Mouse (Mus musculus) CH12.LX (cell line): Measurements from ENCODE around the gene Dcdc2b. TPM values are rescaled to one million over a fixed set of nuclear protein-coding genes. Genes with fewer than 3 reads are reported as not detected.

Experiments used
- DNase-seq: peaks from one replicate; pipeline ENCODE4 v3.0.0-alpha.2; 2013; ENCODE audit errors: extremely low read depth
- H3K27ac ChIP-seq: 2 replicates; pipeline ENCODE4 v1.5.1; 2012; ENCODE audit warnings: low read depth, mild to moderate bottlenecking, control low read depth, moderate library complexity; ENCODE audit not compliant: insufficient read depth
- H3K27me3 ChIP-seq: replicated peaks from 2 replicates; pipeline ENCODE3; 2012; ENCODE audit warnings: inconsistent platforms
- H3K36me3 ChIP-seq, 2 experiments: replicated peaks in 1 of 2; 2 replicates each; pipeline versions ENCODE3 to v1.6.1; 2012; ENCODE audit warnings: inconsistent platforms in 1 of 2, low read length in 1 of 2, mild to moderate bottlenecking in 1 of 2, mixed read lengths in 1 of 2, moderate library complexity in 1 of 2; ENCODE audit not compliant: control insufficient read depth in 1 of 2, insufficient read depth in 1 of 2
- H3K4me1 ChIP-seq, 2 experiments: 2 replicates each; pipeline ENCODE4 v1.6.1; 2012; ENCODE audit warnings: inconsistent platforms in 1 of 2, moderate library complexity in 1 of 2; ENCODE audit not compliant: insufficient read depth in 2 of 2, control insufficient read depth in 1 of 2
- H3K4me2 ChIP-seq: 2 replicates; pipeline ENCODE4 v1.6.1; 2012; ENCODE audit warnings: low read depth, mild to moderate bottlenecking, control low read depth; ENCODE audit not compliant: poor library complexity, insufficient read depth, severe bottlenecking
- H3K4me3 ChIP-seq, 3 experiments: fragments of 150-350 bp in 1 of 3; sonication (generic) in 1 of 3; replicated peaks in 1 of 3; 2 replicates each; pipeline versions ENCODE3 to v1.5.1; 2011 to 2012; ENCODE audit warnings: low read depth in 2 of 3, low read length in 2 of 3, mild to moderate bottlenecking in 2 of 3, moderate library complexity in 2 of 3, control low read depth in 1 of 3, improper control_type of control experiment in 1 of 3, inconsistent platforms in 1 of 3, mixed read lengths in 1 of 3; ENCODE audit not compliant: poor library complexity in 1 of 3
- H3K79me2 ChIP-seq: replicated peaks from 2 replicates; pipeline ENCODE4 v1.6.1; 2012; ENCODE audit warnings: mild to moderate bottlenecking, moderate library complexity; ENCODE audit not compliant: control insufficient read depth, poor library complexity, insufficient read depth, severe bottlenecking; ENCODE audit errors: extremely low read depth
- H3K9ac ChIP-seq: 2 replicates; pipeline ENCODE4 v1.6.1; 2012; ENCODE audit warnings: low read depth, mild to moderate bottlenecking, control low read depth, moderate library complexity; ENCODE audit not compliant: insufficient read depth
- H3K9me3 ChIP-seq: replicated peaks from 2 replicates; pipeline ENCODE3; 2012; ENCODE audit warnings: low read length, inconsistent platforms, mixed read lengths
- BHLHE40 ChIP-seq: IDR thresholded peaks from 2 replicates; pipeline ENCODE4 v1.6.1; 2011; ENCODE audit warnings: mild to moderate bottlenecking, low read depth, low read length, improper control_type of control experiment
- CHD1 ChIP-seq: IDR thresholded peaks from 2 replicates; pipeline ENCODE4 v1.6.1; 2012; ENCODE audit warnings: low read depth, low read length, improper control_type of control experiment, inconsistent platforms
- CHD2 ChIP-seq: IDR thresholded peaks from 2 replicates; pipeline ENCODE4 v1.6.1; 2011; ENCODE audit warnings: low read length, improper control_type of control experiment
- CTCF ChIP-seq, 2 experiments: IDR thresholded peaks in 1 of 2; conservative IDR thresholded peaks in 1 of 2; 2 replicates each; pipeline ENCODE4 v1.5.1; 2011 to 2012; ENCODE audit warnings: low read depth in 2 of 2, low read length in 2 of 2, improper control_type of control experiment in 1 of 2, inconsistent platforms in 1 of 2, mild to moderate bottlenecking in 1 of 2, moderate library complexity in 1 of 2
- ELF1 ChIP-seq: IDR thresholded peaks from 2 replicates; pipeline ENCODE4 v1.6.1; 2014; ENCODE audit warnings: low read depth, mild to moderate bottlenecking, inconsistent platforms, low read length, improper control_type of control experiment
- EP300 ChIP-seq: IDR thresholded peaks from 2 replicates; pipeline ENCODE4 v1.6.1; 2011; ENCODE audit warnings: low read length, improper control_type of control experiment
- ETS1 ChIP-seq: conservative IDR thresholded peaks from 2 replicates; pipeline ENCODE4 v1.6.1; 2012; ENCODE audit warnings: low read depth, mild to moderate bottlenecking, inconsistent platforms, low read length, improper control_type of control experiment, moderate library complexity
- HCFC1 ChIP-seq: IDR thresholded peaks from 2 replicates; pipeline ENCODE4 v1.6.1; 2012; ENCODE audit warnings: low read depth, mild to moderate bottlenecking, inconsistent platforms, low read length, improper control_type of control experiment
- IRF4 ChIP-seq: IDR thresholded peaks from 2 replicates; pipeline ENCODE4 v1.6.1; 2014; ENCODE audit warnings: low read depth, mild to moderate bottlenecking, inconsistent platforms, low read length, improper control_type of control experiment
- JUN ChIP-seq: IDR thresholded peaks from 2 replicates; pipeline ENCODE4 v1.6.1; 2011; ENCODE audit warnings: low read depth, mild to moderate bottlenecking, low read length, improper control_type of control experiment, moderate library complexity; ENCODE audit not compliant: insufficient read depth
- JUND ChIP-seq: conservative IDR thresholded peaks from 2 replicates; pipeline ENCODE4 v1.6.1; 2011; ENCODE audit warnings: low read depth, low read length, improper control_type of control experiment
- MAFK ChIP-seq: IDR thresholded peaks from 2 replicates; pipeline ENCODE4 v1.6.1; 2011; ENCODE audit warnings: low read length, improper control_type of control experiment; ENCODE audit not compliant: insufficient replicate concordance
- MAX ChIP-seq: IDR thresholded peaks from 2 replicates; pipeline ENCODE4 v1.6.1; 2011; ENCODE audit warnings: low read length, improper control_type of control experiment
- MAZ ChIP-seq: IDR thresholded peaks from 2 replicates; pipeline ENCODE4 v1.6.1; 2012; ENCODE audit warnings: low read depth, mild to moderate bottlenecking, inconsistent platforms, low read length, improper control_type of control experiment, moderate library complexity
- MYC ChIP-seq: IDR thresholded peaks from 2 replicates; pipeline ENCODE4 v1.6.1; 2011; ENCODE audit warnings: low read depth, mild to moderate bottlenecking, improper control_type of control experiment, low read length
- NELFE ChIP-seq: IDR thresholded peaks from 2 replicates; pipeline ENCODE4 v1.6.1; 2011; ENCODE audit warnings: low read depth, low read length, improper control_type of control experiment
- NRF1 ChIP-seq: IDR thresholded peaks from 2 replicates; pipeline ENCODE4 v1.6.1; 2014; ENCODE audit warnings: low read depth, mild to moderate bottlenecking, inconsistent platforms, low read length, improper control_type of control experiment, moderate library complexity
- PAX5 ChIP-seq: IDR thresholded peaks from 2 replicates; pipeline ENCODE4 v1.6.1; 2012; ENCODE audit warnings: low read length, inconsistent platforms, mixed read lengths
- RAD21 ChIP-seq: IDR thresholded peaks from 2 replicates; pipeline ENCODE4 v1.6.1; 2011; ENCODE audit warnings: low read depth, mild to moderate bottlenecking, low read length, improper control_type of control experiment, moderate library complexity
- SIN3A ChIP-seq: IDR thresholded peaks from 2 replicates; pipeline ENCODE4 v1.6.1; 2012; ENCODE audit warnings: low read length, improper control_type of control experiment, inconsistent platforms
- SMC3 ChIP-seq: IDR thresholded peaks from 2 replicates; pipeline ENCODE4 v1.6.1; 2011; ENCODE audit warnings: low read depth, low read length, improper control_type of control experiment
- TCF12 ChIP-seq: IDR thresholded peaks from 2 replicates; pipeline ENCODE4 v1.6.1; 2014; ENCODE audit warnings: low read depth, mild to moderate bottlenecking, inconsistent platforms, low read length, improper control_type of control experiment
- UBTF ChIP-seq: IDR thresholded peaks from 2 replicates; pipeline ENCODE4 v1.6.1; 2012; ENCODE audit warnings: low read depth, mild to moderate bottlenecking, inconsistent platforms, low read length, improper control_type of control experiment, moderate library complexity
- USF2 ChIP-seq: conservative IDR thresholded peaks from 2 replicates; pipeline ENCODE4 v1.6.1; 2011; ENCODE audit warnings: low read depth, low read length, improper control_type of control experiment
- ZC3H11A ChIP-seq: IDR thresholded peaks from 2 replicates; pipeline ENCODE4 v1.6.1; 2012; ENCODE audit warnings: low read depth, mild to moderate bottlenecking, inconsistent platforms, low read length, improper control_type of control experiment
- ZKSCAN1 ChIP-seq: IDR thresholded peaks from 2 replicates; pipeline ENCODE4 v1.6.1; 2012; ENCODE audit warnings: low read depth, inconsistent platforms, low read length, improper control_type of control experiment, borderline replicate concordance
- ZMIZ1 ChIP-seq: IDR thresholded peaks from 2 replicates; pipeline ENCODE4 v1.6.1; 2012; ENCODE audit warnings: low read depth, mild to moderate bottlenecking, inconsistent platforms, low read length, improper control_type of control experiment
- ZNF384 ChIP-seq: IDR thresholded peaks from 2 replicates; pipeline ENCODE4 v1.6.1; 2012; ENCODE audit warnings: low read depth, low read length, improper control_type of control experiment, inconsistent platforms
- dilution Hi-C: fragments of 300-500 bp; cut with MboI; formaldehyde crosslinking; loops from 2 replicates; pipeline ENCODE4 v1.14.3; 2020; ENCODE audit warnings: low sequenced_read_pairs; ENCODE audit not compliant: extremely low pct_unique_long_range_greater_than_20kb, extremely low pct_ligation_motif_present
- in situ Hi-C: fragments of 300-500 bp; cut with MboI; formaldehyde crosslinking; loops from 3 replicates; pipeline ENCODE4 v1.14.3; 2019; ENCODE audit warnings: low sequenced_read_pairs, low pct_ligation_motif_present, low pct_unique_long_range_greater_than_20kb, mixed read lengths
- polyA plus RNA-seq: library from polyadenylated mRNA; unstranded; fragments of >175 nt; gene quantifications from 2 replicates; pipeline ENCODE4 v1.2.1, GENCODE M21; 2012; ENCODE audit warnings: low read depth; ENCODE audit not compliant: insufficient read length
- total RNA-seq, 2 experiments: library from RNA; depleted of rRNA; stranded (reverse); fragments of 300-350 nt in 1 of 2; fragments of >200 nt in 1 of 2; gene quantifications; 2 replicates each; pipeline ENCODE4 v1.2.3; 2012 to 2014

Gene Dcdc2b
- total and polyA plus RNA-seq, 3 experiments = 0.66 to 1.6 TPM; not detected in 1

GRCm38 (mm10) chr4:129608426-129609025 lies 5.5 kb downstream of the Dcdc2b start:
- H3K27ac ChIP-seq = peak overlapping the region; percentile 33; the same call in 1 of the 2 replicates
- H3K4me2 ChIP-seq = no peak overlapping the region
- H3K9me3 ChIP-seq = no peaks in the 10 kb centered on the region
- H3K27me3 ChIP-seq = no peaks in the 10 kb centered on the region
- H3K4me3 ChIP-seq = peak overlapping the region in 1 of 3 experiments; percentile 19
- dilution Hi-C loops (no loop called here), in situ Hi-C loops (loop anchor here (5.0 to 25.0 kb wide), 2 partner anchors 56 to 246 kb away; no protein-coding TSS in a partner anchor)
- H3K79me2 ChIP-seq = no peaks in the 10 kb centered on the region
- TF ChIP-seq MYC (peak; percentile 37; the same call in 1 of the 2 replicates), USF2 (0 out of 2 replicates have a peak, but pooled peaks have one; percentile 3), ELF1 (peak; percentile 74), BHLHE40 (no peak), NRF1 (peak; percentile 60; the same call in 1 of the 2 replicates), CTCF (conservative IDR thresholded peaks at IDR 0.05 in 1 of 2, IDR thresholded peaks at IDR 0.05 in 1 of 2; ENCODE audit: low read depth in 2 of 2, low read length in 2 of 2) (peak; percentile 81 to 95), SMC3 (peak; percentile 94), RAD21 (peak; percentile 93), TCF12 (0 out of 2 replicates have a peak, but pooled peaks have one; percentile 13), ZC3H11A (peak; percentile 81), CHD2 (no peak), IRF4 (peak; percentile 45; the same call in 1 of the 2 replicates), UBTF (no peak)
- peak overlapping the region; percentile 1; the same call in 1 of the 2 replicates for H3K9ac ChIP-seq
- H3K4me1 ChIP-seq = peaks cover 6 to 49% of the 10 kb centered on the region in 2 experiments
- DNase-seq = peak; percentile 95
- H3K36me3 ChIP-seq = peaks cover 45 to 81% of the 10 kb centered on the region in 2 experiments

GRCm38 (mm10) chr4:129600233-129601158 lies 13.6 kb downstream of the Dcdc2b start, which contains the start of the genes Eif3i and Tmem234:
TSS of gene Eif3i (minus strand) at chr4:129600648.
TSS of gene Tmem234 (plus strand) at chr4:129600668.
- Histone ChIP-seq H3K4me2 (peak within 1 kb of the TSS; percentile 89), H3K27ac (no peak within 1 kb of the TSS; the same call in 1 of the 2 replicates), H3K4me3 (peak within 1 kb of the TSS; percentile 68 to 89 (median 85)), H3K9ac (peak within 1 kb of the TSS; percentile 94), H3K9me3 (no peaks in the 10 kb centered on the region), H3K79me2 (peaks cover 66% of the 10 kb centered on the region), H3K4me1 (peaks cover 13 to 41% of the 10 kb centered on the region in 2 experiments), H3K36me3 (peaks cover 35 to 70% of the 10 kb centered on the region in 2 experiments), H3K27me3 (no peaks in the 10 kb centered on the region)
- DNase-seq = peak; percentile 84
- in situ Hi-C loops = loop anchor here (25.0 kb wide), 1 partner anchor 238 kb away; no protein-coding TSS in a partner anchor
- dilution Hi-C loops = no loop called here
- TF ChIP-seq MAFK = no peak
- no peak for TF ChIP-seq CHD1
- peak; percentile 89 for TF ChIP-seq NELFE
- no peak for TF ChIP-seq ETS1
- peak; percentile 88 for TF ChIP-seq MYC
- TF ChIP-seq SIN3A = peak; percentile 96
- peak; percentile 63 for TF ChIP-seq ZMIZ1
- no peak for TF ChIP-seq PAX5
- TF ChIP-seq UBTF = 0 out of 2 replicates have a peak, but pooled peaks have one; percentile 58
- TF ChIP-seq MAZ = peak; percentile 70
- no peak for TF ChIP-seq ZNF384
- TF ChIP-seq ZKSCAN1 = no peak
- TF ChIP-seq EP300 = no peak
- peak; percentile 83 for TF ChIP-seq MAX
- no peak for TF ChIP-seq JUN
- peak; percentile 90 for TF ChIP-seq HCFC1
- TF ChIP-seq NRF1 = peak; percentile 41; the same call in 1 of the 2 replicates
- no peak for TF ChIP-seq JUND
